Mouse (Mus musculus) ES-Bruce4 (cell line): ENCODE results near the gene Slc10a1.

Experiments
- EP300 ChIP-seq: IDR thresholded peaks from 2 replicates; pipeline ENCODE4 v1.6.1; 2011; ENCODE audit warnings: low read depth, low read length; ENCODE audit not compliant: insufficient read depth
- POLR2A ChIP-seq: IDR thresholded peaks from one replicate; pipeline ENCODE4 v1.8.1; 2011; ENCODE audit warnings: low read length; ENCODE audit not compliant: insufficient read depth

GRCm38 (mm10) chr12:80995326-80995725 lies 26.8 kb upstream of the Slc10a1 start:
- TF ChIP-seq EP300 (no peak), POLR2A (no peak)
